Mouse (Mus musculus) embryonic facial prominence, embryonic 12.5 days (tissue): Measurements from ENCODE around the gene Sept14. TPM values are rescaled to one million over a fixed set of nuclear protein-coding genes. Genes with fewer than 3 reads are reported as not detected.
"Not testable (repeated sequence)": the region's sequence is repeated elsewhere in the genome, so short reads cannot be mapped to it uniquely, and the experiment has no call there.

ENCODE experiments used
- ATAC-seq: fragments of 200-750 bp; cut with Nextera tagmentation; 2 replicates; pipeline ENCODE4 v1.8.0; 2017; ENCODE audit not compliant: insufficient number of reproducible peaks, insufficient read depth, low FRiP score, low TSS enrichment
- H3K27ac ChIP-seq: fragments of 300-500 bp; sonication (generic); 2 replicates; pipeline ENCODE4 v1.5.1; 2016; ENCODE audit warnings: mild to moderate bottlenecking
- H3K27me3 ChIP-seq: fragments of 300-500 bp; sonication (generic); 2 replicates; pipeline ENCODE4 v1.6.1; 2016; ENCODE audit warnings: mild to moderate bottlenecking, moderate library complexity
- H3K36me3 ChIP-seq: fragments of 300-500 bp; sonication (generic); 2 replicates; pipeline ENCODE4 v1.6.1; 2016; ENCODE audit warnings: mild to moderate bottlenecking
- H3K4me1 ChIP-seq: fragments of 300-500 bp; sonication (generic); 2 replicates; pipeline ENCODE4 v1.6.1; 2016
- H3K4me2 ChIP-seq: fragments of 300-500 bp; sonication (generic); replicated peaks from 2 replicates; pipeline ENCODE4 v1.6.1; 2016; ENCODE audit warnings: mild to moderate bottlenecking, moderate library complexity
- H3K4me3 ChIP-seq: fragments of 300-500 bp; sonication (generic); 2 replicates; pipeline ENCODE4 v1.5.1; 2016; ENCODE audit warnings: mild to moderate bottlenecking
- H3K9ac ChIP-seq: fragments of 300-500 bp; sonication (generic); 2 replicates; pipeline ENCODE4 v1.6.1; 2016; ENCODE audit warnings: mild to moderate bottlenecking, moderate library complexity
- H3K9me3 ChIP-seq: fragments of 300-500 bp; sonication (generic); 2 replicates; pipeline ENCODE4 v1.6.1; 2016; ENCODE audit warnings: mild to moderate bottlenecking, moderate library complexity
- WGBS: fragments of 180-500 bp; shearing (Covaris S2); methylation state at CpG from one replicate; pipeline ENCODE4 v1.1.7; 2016; 5-methylcytosine and 5-hydroxymethylcytosine counted together
- polyA plus RNA-seq: library from polyadenylated mRNA; unstranded; fragments of >200 nt; fragmentation: Nextera tagmentation; extraction: Ambion mirVana; gene quantifications from 2 replicates; pipeline ENCODE4 v1.2.1, GENCODE M21; 2016

Sept14 gene
- polyA plus RNA-seq, 1 experiment from 2014 or later: not detected

- Histone ChIP-seq H3K9ac (peak overlapping the region; percentile 93), H3K4me1 (peaks cover 10% of the 10 kb centered on the region; the same call in 1 of the 2 replicates), H3K27ac (0 out of 2 replicates have a peak overlapping the region, but pooled peaks have one; percentile 96), H3K27me3 (no peaks in the 10 kb centered on the region), H3K36me3 (peaks cover 10% of the 10 kb centered on the region), H3K4me3 (peak overlapping the region; percentile 88), H3K4me2 (peak overlapping the region; percentile 51), H3K9me3 (no peaks in the 10 kb centered on the region)
- ATAC-seq: no peak
- WGBS: 61% methylated on average over 4 of the region's 4 CpGs
Measured at GRCm38 (mm10) chr5:129724268-129724667, 16.0 kb upstream of the Sept14 start.

- WGBS: 85% methylated on average over 3 of the region's 3 CpGs
- peaks cover 36% of the 10 kb centered on the region for H3K36me3 ChIP-seq
- H3K4me1 ChIP-seq: peaks cover 7% of the 10 kb centered on the region; the same call in 1 of the 2 replicates
- no peak for ATAC-seq
- no peaks in the 10 kb centered on the region for H3K9me3 ChIP-seq
- no peaks in the 10 kb centered on the region for H3K27me3 ChIP-seq
- H3K4me2 ChIP-seq: no peak overlapping the region
- no peak overlapping the region for H3K4me3 ChIP-seq
- no peak overlapping the region for H3K27ac ChIP-seq
- H3K9ac ChIP-seq: no peak overlapping the region
Measured at GRCm38 (mm10) chr5:129720176-129720575, 11.9 kb upstream of the Sept14 start.

GRCm38 (mm10) chr5:129717016-129717415 lies 8.7 kb upstream of the Sept14 start:
- H3K36me3 ChIP-seq: peaks cover 36% of the 10 kb centered on the region
- 79% methylated on average over 9 of the region's 9 CpGs for WGBS
- no peak overlapping the region for H3K4me2 ChIP-seq
- no peak for ATAC-seq
- no peaks in the 10 kb centered on the region for H3K9me3 ChIP-seq
- H3K4me3 ChIP-seq: no peak overlapping the region
- peaks cover 7% of the 10 kb centered on the region; the same call in 1 of the 2 replicates for H3K4me1 ChIP-seq
- H3K27me3 ChIP-seq: no peaks in the 10 kb centered on the region
- no peak overlapping the region for H3K27ac ChIP-seq
- no peak overlapping the region for H3K9ac ChIP-seq

GRCm38 (mm10) chr5:129715326-129715861 lies 7.1 kb upstream of the Sept14 start, which contains the start of gene Mrps17:
TSS of gene Mrps17 (plus strand) at chr5:129715497.
- H3K4me2 ChIP-seq: peak within 1 kb of the TSS; percentile 77
- H3K9ac ChIP-seq: peak within 1 kb of the TSS; percentile 81
- H3K4me3 ChIP-seq: peak within 1 kb of the TSS; percentile 83
- ATAC-seq: peak; percentile 94
- peaks cover 7% of the 10 kb centered on the region; the same call in 1 of the 2 replicates for H3K4me1 ChIP-seq
- H3K27ac ChIP-seq: 0 out of 2 replicates have a peak within 1 kb of the TSS, but pooled peaks have one; percentile 17
- H3K27me3 ChIP-seq: no peaks in the 10 kb centered on the region
- H3K36me3 ChIP-seq: peaks cover 36% of the 10 kb centered on the region
- H3K9me3 ChIP-seq: no peaks in the 10 kb centered on the region
- WGBS: under 1% methylated on average over 33 of the region's 33 CpGs

GRCm38 (mm10) chr5:129703368-129703767 lies 4.9 kb downstream of the Sept14 start:
- H3K27me3 ChIP-seq: no peaks in the 10 kb centered on the region
- no peak overlapping the region for H3K4me2 ChIP-seq
- H3K4me3 ChIP-seq: no peak overlapping the region
- ATAC-seq: no peak
- H3K9me3 ChIP-seq: no peaks in the 10 kb centered on the region
- H3K4me1 ChIP-seq: no peaks in the 10 kb centered on the region
- H3K27ac ChIP-seq: no peak overlapping the region
- no peaks in the 10 kb centered on the region for H3K36me3 ChIP-seq
- no peak overlapping the region for H3K9ac ChIP-seq

GRCm38 (mm10) chr5:129701706-129702105 lies 6.6 kb downstream of the Sept14 start:
- H3K27me3 ChIP-seq: no peaks in the 10 kb centered on the region
- no peak overlapping the region for H3K27ac ChIP-seq
- ATAC-seq: no peak
- H3K9ac ChIP-seq: no peak overlapping the region
- H3K9me3 ChIP-seq: no peaks in the 10 kb centered on the region
- H3K36me3 ChIP-seq: no peaks in the 10 kb centered on the region
- no peak overlapping the region for H3K4me3 ChIP-seq
- WGBS: 87% methylated on average over 1 of the region's 1 CpGs
- H3K4me2 ChIP-seq: no peak overlapping the region
- H3K4me1 ChIP-seq: no peaks in the 10 kb centered on the region

GRCm38 (mm10) chr5:129700506-129700905 lies 7.8 kb downstream of the Sept14 start:
- H3K36me3 ChIP-seq: no peaks in the 10 kb centered on the region
- no peak overlapping the region; the same call in 1 of the 2 replicates for H3K4me2 ChIP-seq
- whole genome bisulfite sequencing: 37% methylated on average over 2 of the region's 2 CpGs

GRCm38 (mm10) chr5:129690528-129690927 lies 17.8 kb downstream of the Sept14 start:
- Histone ChIP-seq H3K4me3 (no peak overlapping the region), H3K4me2 (no peak overlapping the region), H3K4me1 (no peaks in the 10 kb centered on the region), H3K36me3 (no peaks in the 10 kb centered on the region), H3K9ac (no peak overlapping the region), H3K9me3 (no peaks in the 10 kb centered on the region), H3K27me3 (no peaks in the 10 kb centered on the region), H3K27ac (no peak overlapping the region)
- no peak for ATAC-seq
- WGBS: 54% methylated on average over 3 of the region's 3 CpGs

More at GRCm38 (mm10) chr5:129700506-129700905, 7.8 kb downstream of the Sept14 start:
- no peaks in the 10 kb centered on the region for H3K9me3 ChIP-seq
- H3K27ac ChIP-seq: no peak overlapping the region
- ATAC-seq: no peak
- no peaks in the 10 kb centered on the region for H3K27me3 ChIP-seq
- H3K4me1 ChIP-seq: no peaks in the 10 kb centered on the region
- no peak overlapping the region for H3K9ac ChIP-seq
- 0 out of 2 replicates have a peak overlapping the region, but pooled peaks have one; percentile 3 for H3K4me3 ChIP-seq

- no peak for ATAC-seq
- 89% methylated on average over 7 of the region's 7 CpGs for WGBS
- Histone ChIP-seq H3K9ac (no peak overlapping the region), H3K36me3 (no peaks in the 10 kb centered on the region), H3K4me3 (no peak overlapping the region), H3K27me3 (no peaks in the 10 kb centered on the region), H3K27ac (no peak overlapping the region), H3K4me1 (no peaks in the 10 kb centered on the region), H3K4me2 (no peak overlapping the region), H3K9me3 (no peaks in the 10 kb centered on the region)
Measured at GRCm38 (mm10) chr5:129687621-129688020, 20.7 kb downstream of the Sept14 start.

- not testable (repeated sequence) for ATAC-seq, H3K9ac ChIP-seq, H3K4me1 ChIP-seq, H3K9me3 ChIP-seq, H3K27ac ChIP-seq, H3K27me3 ChIP-seq, H3K36me3 ChIP-seq, H3K4me2 ChIP-seq, H3K4me3 ChIP-seq
- WGBS: 84% methylated on average over 5 of the region's 5 CpGs
Measured at GRCm38 (mm10) chr5:129685141-129685540, 23.2 kb downstream of the Sept14 start.

- no peaks in the 10 kb centered on the region for H3K27me3 ChIP-seq
- H3K4me1 ChIP-seq: peaks cover 11% of the 10 kb centered on the region; the same call in 1 of the 2 replicates
- H3K36me3 ChIP-seq: no peaks in the 10 kb centered on the region
- H3K4me3 ChIP-seq: peak within 1 kb of the TSS; percentile 79
- peak within 1 kb of the TSS; percentile 72 for H3K4me2 ChIP-seq
- peak within 1 kb of the TSS; percentile 47; the same call in 1 of the 2 replicates for H3K27ac ChIP-seq
- H3K9me3 ChIP-seq: peaks cover 9% of the 10 kb centered on the region; the same call in 1 of the 2 replicates
- peak within 1 kb of the TSS; percentile 87 for H3K9ac ChIP-seq
- WGBS: under 1% methylated on average over 23 of the region's 23 CpGs
- ATAC-seq: 0 out of 2 replicates have a peak, but pooled peaks have one; percentile 60
Measured at GRCm38 (mm10) chr5:129670036-129670458, 38.3 kb downstream of the Sept14 start, which contains the start of gene Zfp11. TSS of gene Zfp11 (minus strand) at chr5:129670099.

GRCm38 (mm10) chr5:129669453-129670035 lies 38.8 kb downstream of the Sept14 start:
- no peaks in the 10 kb centered on the region for H3K27me3 ChIP-seq
- H3K4me1 ChIP-seq: peaks cover 11% of the 10 kb centered on the region; the same call in 1 of the 2 replicates
- 1% methylated on average over 31 of the region's 31 CpGs for WGBS
- peak overlapping the region; percentile 87 for H3K9ac ChIP-seq
- no peaks in the 10 kb centered on the region for H3K36me3 ChIP-seq
- H3K4me3 ChIP-seq: peak overlapping the region; percentile 79
- H3K4me2 ChIP-seq: peak overlapping the region; percentile 72
- peak overlapping the region; percentile 47; the same call in 1 of the 2 replicates for H3K27ac ChIP-seq
- 0 out of 2 replicates have a peak, but pooled peaks cover 7% of the 10 kb centered on the region for H3K9me3 ChIP-seq
- 0 out of 2 replicates have a peak, but pooled peaks have one; percentile 35 for ATAC-seq
